ENCODE assay signal across 16 mouse cellular contexts in the genomic region with DNA sequence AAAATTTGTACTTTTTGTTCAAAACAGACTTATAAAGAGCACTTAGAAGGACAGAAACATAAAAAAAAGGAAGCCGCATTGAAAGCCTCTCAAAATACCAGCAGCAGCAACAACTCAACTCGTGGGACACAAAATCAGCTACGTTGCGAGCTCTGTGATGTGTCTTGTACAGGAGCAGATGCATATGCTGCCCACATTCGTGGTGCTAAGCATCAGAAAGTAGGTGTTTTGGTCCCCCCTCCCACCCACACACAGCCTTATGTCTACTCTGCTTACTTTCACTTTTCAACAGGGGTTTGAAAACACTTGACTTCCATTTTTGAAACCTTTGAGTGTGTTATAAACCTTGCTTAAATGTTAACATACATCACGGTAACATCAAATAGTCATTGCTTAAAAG. TPM values are rescaled to one million over a fixed set of nuclear protein-coding genes. Genes with fewer than 3 reads are reported as not detected.
DNase-seq lines count a peak whose midpoint lies in the region; TF ChIP-seq lines count a peak whose summit lies in the region.
"Had no signal": no experiment of that assay in that cellular context is flagged by ENCODE, and none has a peak within 500 bp of the region (broad histone marks: within the 10 kb centered on the region; RNA-seq: fewer than 3 reads in every experiment).

No protein-coding gene starts in this region.

- intact Hi-C loops in left cerebral cortex, postnatal 25 days (cut with DNase I): loop anchor here (5.0 kb wide), 1 partner anchor 57 kb away; no protein-coding TSS in a partner anchor
- intact Hi-C loops in gastrocnemius, postnatal 36 days (cut with DNase I): no loop called here

- TF ChIP-seq CTCF in layer of hippocampus, adult 2 months (conservative IDR thresholded peaks at IDR 0.05): no peak

- H3K4me3 ChIP-seq in layer of hippocampus, adult 2 months: no peak overlapping the region
- H3K4me3 ChIP-seq: embryonic facial prominence, embryonic 10.5 days; forebrain, embryonic 13.5 days; heart, embryonic 10.5 days; hindbrain, embryonic 13.5 days had no signal

- H3K27ac ChIP-seq in layer of hippocampus, adult 2 months: peak overlapping the region; percentile 78
- H3K27ac ChIP-seq: embryonic facial prominence, embryonic 10.5 days; forebrain, embryonic 13.5 days; heart, embryonic 10.5 days; hindbrain, embryonic 13.5 days had no signal

- peak; percentile 47 to 80 for DNase-seq in layer of hippocampus, adult 18-20 months (ENCODE audit: low spot score in 2 of 2)
- no peak for DNase-seq in layer of hippocampus, postnatal 10 days (ENCODE audit: low spot score in 2 of 2)
- DNase-seq in CD4-positive, CD25-positive, alpha-beta regulatory T cell, adult 2 months (ENCODE audit: low read depth, low spot score): peak; percentile 41
- DNase-seq in layer of hippocampus, adult 2 months (ENCODE audit: low spot score in 2 of 2): peak; percentile 49 to 70
- DNase-seq in left cerebral cortex, postnatal 25 days (ENCODE audit: low spot score in 2 of 2): peak; percentile 42 to 82
- DNase-seq in gastrocnemius, postnatal 36 days: no peak
- DNase-seq in adrenal gland, postnatal 14 days: no peak
- DNase-seq: B cell, adult 2 months; cerebellum, adult 18-20 months; cerebellum, postnatal 36 days; heart, postnatal 10 days; lung, adult 18-20 months had no signal

RNA-seq across cellular contexts. Expression of a gene that starts 31.9 kb away (rescaled TPM):
- 100 to 1,000 TPM; 354 to 376 TPM for total RNA-seq in layer of hippocampus, adult 18-20 months (2021)
- total RNA-seq in layer of hippocampus, postnatal 10 days (2021): 100 to 1,000 TPM; 278 to 285 TPM
- 100 to 1,000 TPM; 357 TPM for total RNA-seq in layer of hippocampus, adult 2 months (2021)
- total RNA-seq in left cerebral cortex, postnatal 25 days (2021): 100 to 1,000 TPM; 353 to 361 TPM
- total RNA-seq in gastrocnemius, postnatal 36 days (2021): 10 to 100 TPM; 55.6 to 59.3 TPM
- 155 and 170 TPM in 2 replicates for total RNA-seq in adrenal gland, postnatal 14 days (2021)

RNA-seq across cellular contexts. Expression of a gene that starts 55.3 kb away (rescaled TPM):
- 10 to 100 TPM; 61.3 to 65.7 TPM for total RNA-seq in layer of hippocampus, adult 18-20 months (2021)
- 10 to 100 TPM; 17.4 to 18.8 TPM for total RNA-seq in layer of hippocampus, postnatal 10 days (2021)
- 10 to 100 TPM; 58.1 to 58.9 TPM for total RNA-seq in layer of hippocampus, adult 2 months (2021)
- total RNA-seq in left cerebral cortex, postnatal 25 days (2021): 10 to 100 TPM; 40.7 to 41.0 TPM
- total RNA-seq in gastrocnemius, postnatal 36 days (2021): 1 to 10 TPM; 3.1 to 3.7 TPM
- 17.1 and 20.6 TPM in 2 replicates for total RNA-seq in adrenal gland, postnatal 14 days (2021)

Comparison
In these comparisons a context has a peak if more than half of its experiments do, and no peak if none do; other contexts are left out.
1. DNase-seq: peak in layer of hippocampus, adult 18-20 months (2 of 2), CD4-positive, CD25-positive, alpha-beta regulatory T cell, adult 2 months (single experiment), layer of hippocampus, adult 2 months (2 of 2) and left cerebral cortex, postnatal 25 days (2 of 2); none in layer of hippocampus, postnatal 10 days (0 of 2), gastrocnemius, postnatal 36 days (0 of 2) and adrenal gland, postnatal 14 days (single experiment).